Mouse (Mus musculus): ENCODE results near the gene Plekha8. TPM values are rescaled to one million over a fixed set of nuclear protein-coding genes. Genes with fewer than 3 reads are reported as not detected.
A peak's percentile ranks its signal among the peaks of the same experiment; 100 is the strongest.

Plekha8 gene
- polyA plus RNA-seq, 1 experiment from 2014 or later, result 11.8 TPM

GRCm38 (mm10) chr6:54554341-54555110 is 40.4 kb upstream of the Plekha8 start:
- peak; percentile 49 for DNase-seq
- Histone ChIP-seq H3K4me2 (no peak overlapping the region), H3K9me3 (ENCODE audit: low read depth, low read length) (no peaks in the 10 kb centered on the region), H3K36me3 (ENCODE audit: insufficient read depth) (no peaks in the 10 kb centered on the region), H3K27ac (ENCODE audit: low read depth) (peak overlapping the region; percentile 15; the same call in 1 of the 2 replicates), H3K4me3 (ENCODE audit: low read depth, low read length) (no peak overlapping the region), H3K4me1 (ENCODE audit: insufficient read depth) (peaks cover 10% of the 10 kb centered on the region), H3K9ac (no peak overlapping the region), H3K27me3 (ENCODE audit: insufficient read depth, low read length) (no peaks in the 10 kb centered on the region)
- peak; percentile 54; the same call in 1 of the 2 replicates for ATAC-seq (ENCODE audit: insufficient read depth)
- 49% methylated on average over 8 of the region's 8 CpGs for WGBS
- TF ChIP-seq CTCF (IDR thresholded peaks at IDR 0.05; ENCODE audit: low read depth), result no peak

GRCm38 (mm10) chr6:54555816-54556215 is 39.1 kb upstream of the Plekha8 start:
- Histone ChIP-seq H3K9ac (no peak overlapping the region), H3K4me3 (ENCODE audit: low read depth, low read length) (no peak overlapping the region), H3K36me3 (ENCODE audit: insufficient read depth) (no peaks in the 10 kb centered on the region), H3K4me1 (ENCODE audit: insufficient read depth) (peaks cover 9% of the 10 kb centered on the region), H3K9me3 (ENCODE audit: low read depth, low read length) (no peaks in the 10 kb centered on the region), H3K27ac (ENCODE audit: low read depth) (peak overlapping the region; percentile 46; the same call in 1 of the 2 replicates), H3K27me3 (ENCODE audit: insufficient read depth, low read length) (no peaks in the 10 kb centered on the region), H3K4me2 (no peak overlapping the region)
- no peak for TF ChIP-seq CTCF (IDR thresholded peaks at IDR 0.05; ENCODE audit: low read depth)
- 45% methylated on average over 1 of the region's 1 CpGs for WGBS
- DNase-seq (peak; percentile 68), ATAC-seq (ENCODE audit: insufficient read depth) (peak; percentile 61; the same call in 1 of the 2 replicates)

DNA sequence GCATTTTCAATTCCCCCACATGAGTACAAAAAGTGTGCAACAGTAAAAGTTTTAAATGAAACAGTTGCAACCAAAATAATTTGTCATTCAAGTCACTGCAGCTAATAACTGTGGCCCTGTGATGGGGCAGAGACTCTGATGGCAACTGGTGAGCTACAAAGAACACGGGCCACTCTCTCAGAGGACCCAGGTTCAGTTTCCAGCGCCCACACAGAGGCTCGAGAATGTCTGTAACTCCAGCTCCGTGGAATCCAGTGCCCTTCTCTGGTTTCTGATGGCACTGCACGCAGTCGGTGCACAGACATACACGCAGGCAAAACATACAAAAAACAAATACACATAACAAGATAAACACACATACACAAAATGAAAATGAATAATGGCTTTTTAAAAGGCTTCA is 37.2 kb upstream of the Plekha8 start:
- H3K4me2 ChIP-seq, result no peak overlapping the region
- no peak for DNase-seq
- no peaks in the 10 kb centered on the region for H3K36me3 ChIP-seq (ENCODE audit: insufficient read depth)
- H3K4me3 ChIP-seq (ENCODE audit: low read depth, low read length), result no peak overlapping the region
- no peaks in the 10 kb centered on the region for H3K27me3 ChIP-seq (ENCODE audit: insufficient read depth, low read length)
- no peaks in the 10 kb centered on the region for H3K9me3 ChIP-seq (ENCODE audit: low read depth, low read length)
- WGBS, result 83% methylated on average over 7 of the region's 7 CpGs
- H3K4me1 ChIP-seq (ENCODE audit: insufficient read depth), result peaks cover 4% of the 10 kb centered on the region; the same call in 1 of the 2 replicates
- no peak overlapping the region for H3K27ac ChIP-seq (ENCODE audit: low read depth)
- ATAC-seq (ENCODE audit: insufficient read depth), result no peak
- H3K9ac ChIP-seq, result no peak overlapping the region
- no peak for TF ChIP-seq CTCF (IDR thresholded peaks at IDR 0.05; ENCODE audit: low read depth)

- H3K27ac ChIP-seq (ENCODE audit: low read depth), result no peak overlapping the region
- no peak for DNase-seq
- WGBS, result 58% methylated on average over 7 of the region's 7 CpGs
- no peaks in the 10 kb centered on the region for H3K36me3 ChIP-seq (ENCODE audit: insufficient read depth)
- H3K9me3 ChIP-seq (ENCODE audit: low read depth, low read length), result no peaks in the 10 kb centered on the region
- H3K27me3 ChIP-seq (ENCODE audit: insufficient read depth, low read length), result no peaks in the 10 kb centered on the region
- H3K4me3 ChIP-seq (ENCODE audit: low read depth, low read length), result no peak overlapping the region
- no peak for ATAC-seq (ENCODE audit: insufficient read depth)
- peaks cover 4% of the 10 kb centered on the region; the same call in 1 of the 2 replicates for H3K4me1 ChIP-seq (ENCODE audit: insufficient read depth)
- H3K4me2 ChIP-seq, result no peak overlapping the region
- no peak for TF ChIP-seq CTCF (IDR thresholded peaks at IDR 0.05; ENCODE audit: low read depth)
- H3K9ac ChIP-seq, result no peak overlapping the region
Measured at GRCm38 (mm10) chr6:54558466-54558865, 36.4 kb upstream of the Plekha8 start.

GRCm38 (mm10) chr6:54562018-54562809 is 32.7 kb upstream of the Plekha8 start:
- Histone ChIP-seq H3K36me3 (ENCODE audit: insufficient read depth) (no peaks in the 10 kb centered on the region), H3K27me3 (ENCODE audit: insufficient read depth, low read length) (peaks cover 17% of the 10 kb centered on the region), H3K4me1 (ENCODE audit: insufficient read depth) (peaks cover 3% of the 10 kb centered on the region; the same call in 1 of the 2 replicates), H3K27ac (ENCODE audit: low read depth) (no peak overlapping the region), H3K9me3 (ENCODE audit: low read depth, low read length) (no peaks in the 10 kb centered on the region), H3K4me3 (ENCODE audit: low read depth, low read length) (no peak overlapping the region), H3K4me2 (no peak overlapping the region), H3K9ac (no peak overlapping the region)
- TF ChIP-seq CTCF (IDR thresholded peaks at IDR 0.05; ENCODE audit: low read depth), result no peak
- 44% methylated on average over 17 of the region's 17 CpGs for WGBS
- ATAC-seq (ENCODE audit: insufficient read depth), result no peak
- no peak for DNase-seq

DNA sequence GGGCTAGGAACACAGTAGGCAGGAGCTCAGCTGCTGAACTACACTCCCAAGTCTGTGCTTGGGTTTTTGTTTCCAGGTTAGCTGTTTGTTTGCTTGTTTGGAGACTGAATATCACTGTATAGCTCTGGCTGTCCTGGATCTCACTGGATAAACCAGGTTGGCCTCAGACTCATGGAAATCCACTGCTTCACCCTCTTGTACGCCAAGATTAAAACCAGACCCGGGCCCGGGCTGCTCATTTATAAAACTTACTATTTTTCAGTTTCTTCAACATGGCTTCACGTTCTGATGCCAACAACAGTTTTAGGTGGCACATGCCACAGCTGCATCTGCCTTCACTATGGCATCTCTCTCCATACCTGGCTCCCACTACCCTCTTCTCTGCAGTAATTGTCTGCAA is 31.4 kb upstream of the Plekha8 start:
- H3K9me3 ChIP-seq (ENCODE audit: low read depth, low read length), result no peaks in the 10 kb centered on the region
- no peak overlapping the region for H3K9ac ChIP-seq
- no peak overlapping the region for H3K27ac ChIP-seq (ENCODE audit: low read depth)
- no peak overlapping the region for H3K4me2 ChIP-seq
- ATAC-seq (ENCODE audit: insufficient read depth) (no peak), DNase-seq (no peak)
- peaks cover 3% of the 10 kb centered on the region; the same call in 1 of the 2 replicates for H3K4me1 ChIP-seq (ENCODE audit: insufficient read depth)
- H3K36me3 ChIP-seq (ENCODE audit: insufficient read depth), result no peaks in the 10 kb centered on the region
- WGBS, result 83% methylated on average over 4 of the region's 4 CpGs
- TF ChIP-seq CTCF (IDR thresholded peaks at IDR 0.05; ENCODE audit: low read depth), result no peak
- H3K4me3 ChIP-seq (ENCODE audit: low read depth, low read length), result no peak overlapping the region
- H3K27me3 ChIP-seq (ENCODE audit: insufficient read depth, low read length), result peaks cover 17% of the 10 kb centered on the region

- no peak overlapping the region for H3K9ac ChIP-seq
- no peaks in the 10 kb centered on the region for H3K9me3 ChIP-seq (ENCODE audit: low read depth, low read length)
- H3K4me3 ChIP-seq (ENCODE audit: low read depth, low read length), result no peak overlapping the region
- H3K27me3 ChIP-seq (ENCODE audit: insufficient read depth, low read length), result peaks cover 17% of the 10 kb centered on the region
- no peak overlapping the region for H3K4me2 ChIP-seq
- TF ChIP-seq CTCF (IDR thresholded peaks at IDR 0.05; ENCODE audit: low read depth), result no peak
- H3K27ac ChIP-seq (ENCODE audit: low read depth), result no peak overlapping the region
- peaks cover 3% of the 10 kb centered on the region; the same call in 1 of the 2 replicates for H3K4me1 ChIP-seq (ENCODE audit: insufficient read depth)
- WGBS, result 59% methylated on average over 9 of the region's 9 CpGs
- no peaks in the 10 kb centered on the region for H3K36me3 ChIP-seq (ENCODE audit: insufficient read depth)
- ATAC-seq (ENCODE audit: insufficient read depth) (no peak), DNase-seq (no peak)
Measured at GRCm38 (mm10) chr6:54564506-54564991, 30.4 kb upstream of the Plekha8 start.

All from lung, embryonic 14.5 days (tissue).